Mouse (Mus musculus): Measurements from ENCODE around the gene Usp21.

DNA sequence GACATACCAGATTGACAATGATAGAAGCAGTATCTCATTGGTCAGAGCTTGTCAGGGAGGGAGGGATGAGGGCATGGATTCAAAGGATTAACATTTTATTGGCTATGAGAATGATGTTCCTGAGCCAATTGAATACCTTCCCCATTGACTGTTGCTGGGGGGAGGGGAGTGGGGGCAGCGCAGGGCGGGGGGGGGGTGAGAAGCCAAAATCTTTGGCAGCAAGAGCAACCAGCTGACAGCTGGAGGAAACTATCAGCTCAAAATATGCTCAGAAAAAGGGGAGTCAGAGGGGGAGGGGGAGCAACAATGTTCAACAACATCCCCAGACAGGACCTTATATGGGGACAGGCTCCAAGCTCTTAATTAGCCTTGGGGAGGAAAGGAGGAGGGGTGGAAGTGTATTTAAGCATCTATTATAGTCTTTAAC is 24.6 kb downstream of the Usp21 start:
- TF ChIP-seq CTCF (IDR thresholded peaks at IDR 0.05; ENCODE audit: borderline replicate concordance, control insufficient read depth, extremely low read depth, insufficient read depth, low read length, poor library complexity), result no peak
- TF ChIP-seq POLR2A (IDR thresholded peaks at IDR 0.05; ENCODE audit: control insufficient read depth, extremely low read depth, insufficient read depth, low read length, poor library complexity), result no peak

Data from thymus, adult 2 months (tissue).